Mouse (Mus musculus): ENCODE measurements around the gene Cfap61.

The Cfap61 gene

DNA sequence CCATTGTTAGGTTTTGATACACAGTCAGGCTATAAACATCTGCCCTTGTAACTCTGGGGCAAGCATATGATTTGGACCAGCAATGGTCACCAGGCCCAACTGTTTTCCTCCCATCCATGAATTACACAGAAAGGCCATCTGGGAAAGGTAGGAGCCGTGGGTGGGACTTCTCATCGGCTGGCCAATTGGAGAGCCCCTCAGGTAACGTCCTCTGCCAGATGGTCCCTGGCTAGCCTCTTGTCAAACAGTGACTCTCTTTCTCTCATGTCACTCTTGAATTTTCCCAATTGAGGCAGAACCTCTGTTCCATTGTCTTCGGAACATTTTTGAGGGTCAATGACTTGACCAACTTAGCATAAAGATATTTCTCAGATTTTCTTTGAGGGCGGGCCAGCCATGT is 213.2 kb downstream of the Cfap61 start:
- no peak for DNase-seq (ENCODE audit: low read depth)

GRCm38 (mm10) chr2:146149206-146149974 is 214.8 kb downstream of the Cfap61 start:
- DNase-seq (ENCODE audit: low read depth) = no peak

- DNase-seq (ENCODE audit: low read depth) = no peak
Measured at GRCm38 (mm10) chr2:146168017-146168803, 233.6 kb downstream of the Cfap61 start.

GRCm38 (mm10) chr2:146169492-146169891 is 234.9 kb downstream of the Cfap61 start:
- DNase-seq (ENCODE audit: low read depth) = no peak

DNA sequence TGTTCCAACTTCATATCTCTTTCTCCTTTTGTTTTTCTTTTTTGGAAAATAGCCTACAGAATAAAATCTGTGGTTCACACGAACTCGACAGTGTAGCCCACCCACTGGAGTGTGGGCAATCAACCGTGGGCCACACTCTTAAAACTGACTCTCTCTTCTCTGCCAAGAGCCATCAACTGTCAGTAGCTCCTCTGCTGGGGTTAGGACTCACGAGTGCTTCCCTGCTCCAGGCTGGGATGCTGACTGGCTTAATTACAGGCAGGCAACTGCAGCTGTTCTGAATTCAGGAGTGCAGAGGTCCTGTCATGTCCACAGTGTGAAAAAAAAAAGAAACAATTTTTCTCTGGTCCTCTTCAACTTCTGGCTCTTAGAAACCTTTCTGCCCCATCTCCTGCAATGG is 237.5 kb downstream of the Cfap61 start:
- DNase-seq (ENCODE audit: low read depth) = no peak

DNA sequence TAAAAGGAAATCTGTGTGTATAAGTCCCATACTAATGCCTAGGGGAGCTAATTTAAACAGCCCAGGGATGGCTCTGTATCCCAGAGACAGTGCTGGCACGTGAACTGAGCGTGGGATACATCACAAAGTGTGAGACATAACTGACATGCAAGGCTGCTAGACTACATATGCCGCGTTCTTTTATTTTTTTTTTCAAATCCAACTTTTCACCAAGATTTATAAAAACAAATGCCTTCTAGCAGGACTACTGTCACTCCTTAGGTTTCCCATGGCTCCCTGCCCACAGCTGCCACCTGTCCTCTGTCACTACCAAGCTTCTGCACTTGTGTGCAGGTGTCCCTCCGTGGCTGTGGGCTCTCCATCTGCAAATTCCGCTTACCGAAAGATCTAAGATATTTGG is 239.6 kb downstream of the Cfap61 start:
- no peak for DNase-seq (ENCODE audit: low read depth)

- DNase-seq (ENCODE audit: low read depth) = no peak
Measured at GRCm38 (mm10) chr2:146178718-146179117, 244.1 kb downstream of the Cfap61 start.

- DNase-seq (ENCODE audit: low read depth) = no peak
Measured at GRCm38 (mm10) chr2:146183830-146184793, 249.5 kb downstream of the Cfap61 start.

DNA sequence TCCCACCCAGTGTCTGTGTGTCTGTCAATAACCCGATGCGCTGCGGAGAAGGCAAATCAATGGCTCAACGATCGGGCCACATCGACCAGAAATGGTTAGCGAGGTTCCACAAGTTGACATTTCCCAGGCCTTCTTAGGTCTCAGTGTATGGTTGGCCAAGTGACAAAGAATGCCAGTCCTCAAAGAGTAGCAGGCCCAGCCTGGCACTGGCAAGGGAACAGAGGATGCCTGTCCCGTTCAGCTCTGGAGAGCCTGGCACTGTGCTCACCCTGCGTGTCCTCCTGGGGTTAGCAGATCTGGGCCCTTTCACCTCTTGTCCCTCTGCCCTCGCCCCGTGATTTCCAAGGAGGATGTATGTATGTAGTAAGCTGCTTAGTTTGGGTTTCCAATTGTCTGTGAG is 261.5 kb downstream of the Cfap61 start:
- no peak for DNase-seq (ENCODE audit: low read depth)

GRCm38 (mm10) chr2:146197947-146198346 is 263.4 kb downstream of the Cfap61 start:
- DNase-seq (ENCODE audit: low read depth) = no peak

- DNase-seq (ENCODE audit: low read depth) = no peak
Measured at GRCm38 (mm10) chr2:146210968-146211367, 276.4 kb downstream of the Cfap61 start.

- DNase-seq (ENCODE audit: low read depth) = no peak
Measured at GRCm38 (mm10) chr2:146214715-146215114, 280.1 kb downstream of the Cfap61 start.

DNA sequence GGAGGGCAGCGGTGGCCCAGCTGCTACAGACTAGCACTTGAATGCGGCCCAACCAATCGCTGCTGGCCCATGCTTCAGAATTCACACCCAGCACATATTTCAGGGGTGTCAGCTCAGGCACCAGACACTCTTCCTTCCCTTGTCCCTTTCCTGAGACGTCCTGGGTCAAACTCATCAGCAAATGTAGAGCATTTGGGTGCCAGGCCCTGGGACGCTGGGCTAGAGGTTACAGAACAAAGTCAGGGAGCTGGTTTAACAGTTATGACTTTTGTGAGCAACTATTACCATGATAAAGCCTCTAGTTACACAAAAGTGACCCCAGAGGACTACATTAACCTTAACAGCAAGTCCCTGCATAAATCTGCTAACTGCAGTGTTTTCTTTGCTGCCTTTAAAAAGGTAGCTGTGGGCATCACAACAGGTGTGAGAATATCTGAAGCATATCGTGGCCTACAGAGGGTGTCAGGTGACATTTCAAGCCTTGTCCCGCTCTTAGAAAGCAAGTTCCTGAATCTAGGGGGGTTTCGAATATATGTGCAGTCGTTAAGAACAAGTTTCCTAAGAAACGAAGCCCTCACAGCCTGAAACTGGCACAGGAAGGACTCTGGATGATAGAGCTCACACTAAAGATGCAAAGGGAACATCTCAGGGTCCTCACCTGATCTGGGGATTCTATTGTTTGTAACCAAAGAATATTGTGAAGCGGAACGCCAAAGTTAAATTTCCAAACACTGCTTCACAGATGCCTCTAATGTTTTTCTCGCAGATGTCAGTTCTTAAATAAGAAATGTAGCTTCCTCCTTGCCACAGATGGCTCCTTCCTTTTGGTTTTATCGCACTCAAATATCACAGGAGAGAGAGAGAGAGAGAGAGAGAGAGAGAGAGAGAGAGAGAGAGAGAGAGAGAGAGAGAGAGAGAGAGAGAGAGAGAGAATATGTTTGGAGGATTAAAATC is 281.8 kb downstream of the Cfap61 start:
- DNase-seq (ENCODE audit: low read depth) = no peak

DNA sequence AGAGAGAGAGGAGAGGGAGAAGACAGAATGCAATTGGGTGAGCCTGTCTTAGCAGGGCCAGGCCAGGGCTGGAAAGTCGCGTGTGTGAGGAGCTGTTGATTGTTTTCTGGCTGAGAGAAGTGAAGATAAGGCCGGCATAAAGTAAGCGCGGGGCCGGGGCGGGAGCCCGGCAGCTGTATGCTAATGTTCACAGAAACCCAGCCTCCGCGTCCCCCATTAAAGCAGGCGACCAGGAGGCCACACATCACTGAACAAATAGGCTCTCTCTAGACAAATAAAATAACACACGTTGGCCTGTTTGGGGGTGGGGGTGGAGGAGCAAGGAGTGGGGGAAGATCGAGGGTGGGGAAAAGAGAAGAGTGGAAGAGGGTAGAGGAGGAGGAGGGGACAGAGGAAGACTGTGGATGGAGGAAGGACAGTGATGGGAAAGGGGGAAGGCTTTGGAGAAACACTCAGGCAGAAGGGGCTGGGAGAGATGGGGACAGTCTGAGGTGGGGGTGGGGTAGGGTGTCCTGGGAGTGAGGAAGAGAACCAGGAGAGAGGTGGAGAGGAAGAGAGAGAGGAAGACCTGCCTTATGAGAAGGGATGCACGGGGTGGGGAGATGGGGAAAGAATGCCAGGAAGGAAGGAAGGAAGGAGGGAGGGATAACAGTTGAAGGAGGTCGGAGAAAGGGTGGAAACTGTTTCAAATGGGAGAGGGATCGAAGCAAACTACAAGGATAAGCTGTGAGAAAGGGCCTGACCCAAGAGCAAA is 282.8 kb downstream of the Cfap61 start:
- no peak for DNase-seq (ENCODE audit: low read depth)

- no peak for DNase-seq (ENCODE audit: low read depth)
Measured at GRCm38 (mm10) chr2:146218161-146218691, 283.6 kb downstream of the Cfap61 start.

DNA sequence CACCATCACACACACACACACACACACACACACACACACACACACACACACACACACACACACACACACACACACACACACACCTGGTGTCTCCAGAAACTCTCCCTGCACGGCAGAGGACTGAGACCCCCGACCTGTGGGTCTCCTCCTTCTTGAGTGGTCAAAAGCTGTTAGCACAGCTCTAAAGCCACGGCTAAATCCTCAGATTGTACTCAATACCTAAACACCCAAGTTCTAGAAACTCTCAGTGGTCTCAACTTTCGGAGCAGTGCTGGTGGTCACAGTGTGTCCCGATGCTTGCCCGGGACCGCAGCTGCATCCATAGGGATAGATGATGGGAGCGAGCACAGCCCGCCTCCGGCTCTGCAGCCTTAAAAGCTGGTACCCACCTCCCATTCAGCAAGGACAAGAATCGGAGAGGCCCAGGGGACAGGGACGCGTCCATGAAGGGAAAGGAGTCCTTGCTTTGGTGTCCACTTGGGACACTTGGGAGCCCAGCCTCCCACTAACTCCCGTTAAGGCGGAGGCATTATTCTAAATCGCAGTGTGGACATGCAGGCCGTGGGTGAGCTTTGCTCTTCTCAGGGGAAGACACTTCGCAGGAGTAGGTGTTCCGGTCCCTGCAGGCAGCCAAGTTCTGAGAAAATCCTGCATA is 284.4 kb downstream of the Cfap61 start:
- DNase-seq (ENCODE audit: low read depth) = no peak

- no peak for DNase-seq (ENCODE audit: low read depth)
Measured at GRCm38 (mm10) chr2:146219791-146220190, 285.2 kb downstream of the Cfap61 start.

- DNase-seq (ENCODE audit: low read depth) = no peak
Measured at GRCm38 (mm10) chr2:146220591-146221075, 286.0 kb downstream of the Cfap61 start.
